Mouse (Mus musculus) kidney, postnatal 0 days (tissue): ENCODE results near the gene E2f6. TPM values are rescaled to one million over a fixed set of nuclear protein-coding genes. Genes with fewer than 3 reads are reported as not detected.
A peak's percentile ranks its signal among the peaks of the same experiment; 100 is the strongest.

ENCODE experiments used
- ATAC-seq: fragments of 200-750 bp; cut with Nextera tagmentation; replicated peaks from 2 replicates; pipeline ENCODE4 v1.8.0; 2017; ENCODE audit warnings: low read depth, moderate number of reproducible peaks, moderate TSS enrichment, moderate library complexity; ENCODE audit not compliant: low FRiP score
- DNase-seq: peaks from one replicate; pipeline ENCODE4 v3.0.0-alpha.2; 2016; ENCODE audit warnings: low spot score
- H3K27ac ChIP-seq: fragments of 300-500 bp; sonication (generic); 2 replicates; pipeline ENCODE4 v1.5.1; 2014; ENCODE audit warnings: mild to moderate bottlenecking
- H3K27me3 ChIP-seq: fragments of 300-500 bp; sonication (generic); 2 replicates; pipeline ENCODE4 v1.6.1; 2014; ENCODE audit warnings: low read length, mixed read lengths; ENCODE audit not compliant: insufficient read depth
- H3K36me3 ChIP-seq: fragments of 300-500 bp; sonication (generic); 2 replicates; pipeline ENCODE4 v1.6.1; 2014; ENCODE audit warnings: low read length, mixed read lengths; ENCODE audit not compliant: insufficient read depth
- H3K4me1 ChIP-seq: fragments of 300-500 bp; sonication (generic); replicated peaks from 2 replicates; pipeline ENCODE4 v1.6.1; 2014; ENCODE audit warnings: antibody characterized with exemption, low read length, mixed read lengths; ENCODE audit not compliant: insufficient read depth
- H3K4me2 ChIP-seq: fragments of 300-500 bp; sonication (generic); 2 replicates; pipeline ENCODE4 v1.6.1; 2014; ENCODE audit warnings: mild to moderate bottlenecking, low read length, moderate library complexity, mixed read lengths
- H3K4me3 ChIP-seq: fragments of 300-500 bp; sonication (generic); replicated peaks from 2 replicates; pipeline ENCODE4 v1.5.1; 2014; ENCODE audit warnings: low read depth, low read length
- H3K9ac ChIP-seq: fragments of 300-500 bp; sonication (generic); 2 replicates; pipeline ENCODE4 v1.6.1; 2014; ENCODE audit warnings: low read depth, low read length
- H3K9me3 ChIP-seq: fragments of 300-500 bp; sonication (generic); replicated peaks from 2 replicates; pipeline ENCODE4 v1.6.1; 2016; ENCODE audit warnings: low read length, inconsistent platforms, mixed read lengths
- CTCF ChIP-seq: IDR thresholded peaks from 2 replicates; pipeline ENCODE4 v1.5.1; 2016; ENCODE audit warnings: antibody characterized with exemption, low read depth, mild to moderate bottlenecking, moderate library complexity
- WGBS: fragments of 180-500 bp; shearing (Covaris S2); extraction: QIAGEN DNeasy Blood & Tissue Kit; methylation state at CpG from one replicate; pipeline ENCODE4 v1.1.7; 2014; 5-methylcytosine and 5-hydroxymethylcytosine counted together
- polyA plus RNA-seq: library from polyadenylated mRNA; unstranded; fragments of >200 nt; fragmentation: Nextera tagmentation; extraction: Ambion mirVana; gene quantifications from 2 replicates; pipeline ENCODE4 v1.2.1, GENCODE M21; 2015

E2f6 gene
- polyA plus RNA-seq, 1 experiment from 2014 or later, result 26.8 TPM

DNA sequence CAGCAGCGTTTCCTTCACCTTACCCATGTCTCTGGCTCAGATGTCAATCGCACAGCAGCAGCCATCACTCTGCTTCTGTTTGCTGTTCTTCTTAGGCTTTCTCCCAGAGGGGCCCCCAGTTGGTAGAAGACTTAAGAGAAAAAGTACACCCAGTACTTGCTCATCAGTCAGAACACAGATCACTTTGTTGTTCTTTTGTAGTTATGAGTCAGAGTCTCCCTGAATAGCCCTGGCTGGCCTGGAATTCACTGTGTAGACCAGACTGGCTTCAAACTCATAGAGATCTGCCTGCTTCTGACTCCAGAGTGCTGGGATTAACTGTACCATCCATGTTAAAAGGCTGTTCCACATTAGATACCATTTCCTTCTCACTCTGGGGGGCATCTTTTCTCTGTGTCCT is 22.2 kb upstream of the E2f6 start:
- ATAC-seq (no peak), DNase-seq (no peak)
- WGBS, result 84% methylated on average over 2 of the region's 2 CpGs
- Histone ChIP-seq H3K4me3 (no peak overlapping the region), H3K4me1 (no peaks in the 10 kb centered on the region), H3K27me3 (no peaks in the 10 kb centered on the region), H3K9ac (no peak overlapping the region), H3K36me3 (no peaks in the 10 kb centered on the region), H3K4me2 (no peak overlapping the region), H3K27ac (no peak overlapping the region), H3K9me3 (no peaks in the 10 kb centered on the region)
- TF ChIP-seq CTCF, result no peak

- no peak for TF ChIP-seq CTCF
- Histone ChIP-seq H3K27ac (no peak overlapping the region), H3K4me3 (no peak overlapping the region), H3K9me3 (no peaks in the 10 kb centered on the region), H3K4me1 (no peaks in the 10 kb centered on the region), H3K36me3 (no peaks in the 10 kb centered on the region), H3K9ac (no peak overlapping the region), H3K27me3 (no peaks in the 10 kb centered on the region), H3K4me2 (no peak overlapping the region)
- ATAC-seq (no peak), DNase-seq (no peak)
- 67% methylated on average over 1 of the region's 1 CpGs for WGBS
These were observed 21.6 kb upstream of the E2f6 start for GRCm38 (mm10) chr12:16789199-16789598.

- H3K27me3 ChIP-seq, result no peaks in the 10 kb centered on the region
These were observed 21.0 kb upstream of the E2f6 start for GRCm38 (mm10) chr12:16789756-16790155.

DNA sequence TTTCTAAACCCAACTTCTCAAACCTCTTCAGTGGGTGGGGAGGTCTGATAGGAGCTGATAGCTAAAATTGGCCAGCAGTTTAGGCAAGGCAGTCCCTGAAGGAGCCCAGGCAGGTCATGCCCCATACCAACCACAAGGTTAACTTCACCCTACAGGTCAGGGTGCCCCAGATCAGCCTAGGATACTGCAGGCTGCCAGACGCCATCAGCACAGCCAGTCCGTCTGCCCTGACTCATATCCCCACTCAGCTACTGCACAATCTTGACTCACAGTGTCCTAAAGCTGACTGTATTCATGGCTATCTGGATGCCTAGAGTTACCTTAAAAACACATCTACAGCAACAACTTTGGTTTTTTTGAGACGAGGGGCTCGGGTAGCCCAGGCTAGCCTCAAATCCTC is 20.3 kb upstream of the E2f6 start:
- no peaks in the 10 kb centered on the region for H3K36me3 ChIP-seq
- H3K27ac ChIP-seq, result no peak overlapping the region
- no peaks in the 10 kb centered on the region for H3K4me1 ChIP-seq
- no peaks in the 10 kb centered on the region for H3K9me3 ChIP-seq
- DNase-seq (no peak), ATAC-seq (no peak)
- H3K4me2 ChIP-seq, result no peak overlapping the region
- H3K4me3 ChIP-seq, result no peak overlapping the region
- no peak for TF ChIP-seq CTCF
- 59% methylated on average over 4 of the region's 4 CpGs for WGBS
- H3K27me3 ChIP-seq, result no peaks in the 10 kb centered on the region
- no peak overlapping the region for H3K9ac ChIP-seq

More at GRCm38 (mm10) chr12:16789756-16790155, 21.0 kb upstream of the E2f6 start:
- no peak overlapping the region for H3K4me3 ChIP-seq
- H3K9ac ChIP-seq, result no peak overlapping the region
- TF ChIP-seq CTCF, result no peak
- H3K36me3 ChIP-seq, result no peaks in the 10 kb centered on the region
- no peaks in the 10 kb centered on the region for H3K9me3 ChIP-seq
- no peak overlapping the region for H3K27ac ChIP-seq
- DNase-seq (no peak), ATAC-seq (no peak)
- 38% methylated on average over 4 of the region's 4 CpGs for WGBS
- no peaks in the 10 kb centered on the region for H3K4me1 ChIP-seq
- no peak overlapping the region for H3K4me2 ChIP-seq

GRCm38 (mm10) chr12:16793371-16793770 is 17.4 kb upstream of the E2f6 start:
- no peaks in the 10 kb centered on the region for H3K36me3 ChIP-seq
- no peaks in the 10 kb centered on the region for H3K27me3 ChIP-seq
- DNase-seq, result no peak
- no peaks in the 10 kb centered on the region for H3K4me1 ChIP-seq
- H3K27ac ChIP-seq, result no peak overlapping the region
- 73% methylated on average over 4 of the region's 4 CpGs for WGBS
- ATAC-seq, result no peak
- H3K9ac ChIP-seq, result no peak overlapping the region
- no peak overlapping the region for H3K4me2 ChIP-seq
- no peak for TF ChIP-seq CTCF
- H3K4me3 ChIP-seq, result no peak overlapping the region
- H3K9me3 ChIP-seq, result no peaks in the 10 kb centered on the region

- Histone ChIP-seq H3K27me3 (no peaks in the 10 kb centered on the region), H3K9me3 (no peaks in the 10 kb centered on the region), H3K9ac (no peak overlapping the region), H3K36me3 (no peaks in the 10 kb centered on the region), H3K4me2 (no peak overlapping the region), H3K4me3 (no peak overlapping the region), H3K4me1 (peaks cover 7% of the 10 kb centered on the region; the same call in 1 of the 2 replicates), H3K27ac (no peak overlapping the region)
- no peak for TF ChIP-seq CTCF
- 86% methylated on average over 3 of the region's 3 CpGs for WGBS
- DNase-seq (no peak), ATAC-seq (no peak)
These were observed 15.0 kb upstream of the E2f6 start for GRCm38 (mm10) chr12:16795781-16796180.

- no peak for TF ChIP-seq CTCF
- Histone ChIP-seq H3K36me3 (no peaks in the 10 kb centered on the region), H3K4me1 (peaks cover 9% of the 10 kb centered on the region; the same call in 1 of the 2 replicates), H3K27me3 (no peaks in the 10 kb centered on the region), H3K27ac (no peak overlapping the region), H3K4me2 (peak overlapping the region; percentile 14; the same call in 1 of the 2 replicates), H3K4me3 (no peak overlapping the region), H3K9ac (no peak overlapping the region), H3K9me3 (no peaks in the 10 kb centered on the region)
- DNase-seq (no peak), ATAC-seq (no peak)
- 47% methylated on average over 3 of the region's 3 CpGs for WGBS
These were observed 11.9 kb upstream of the E2f6 start for GRCm38 (mm10) chr12:16798894-16799293.
